Mouse (Mus musculus) ZHBTc4 (cell line): ENCODE measurements at regions not wholly inside any gene's neighbourhood (a gene's known extent, or its start where the extent isn't known, plus 50 kb on each side); places are given as distances from the start of the nearest gene placed in this dataset.

Experiments
- DNase-seq: peaks from one replicate; pipeline ENCODE4 v3.0.0-alpha.2; 2011; ENCODE audit warnings: low read depth, low spot score

- DNase-seq = no peak
Measured at GRCm38 (mm10) chr16:86007799-86008198, 106.2 kb upstream of the Adamts5 start.

GRCm38 (mm10) chr16:86000846-86001245, 99.2 kb upstream of the Adamts5 start:
- DNase-seq = no peak

GRCm38 (mm10) chr16:85985841-85986240, 84.2 kb upstream of the Adamts5 start:
- DNase-seq = no peak

- DNase-seq = no peak
Measured at GRCm38 (mm10) chr16:85977102-85977501, 75.5 kb upstream of the Adamts5 start.

GRCm38 (mm10) chr16:85966892-85967444, 65.3 kb upstream of the Adamts5 start:
- no peak for DNase-seq

GRCm38 (mm10) chr16:85966251-85966650, 64.6 kb upstream of the Adamts5 start:
- DNase-seq = no peak

- DNase-seq = no peak
Measured at GRCm38 (mm10) chr16:85964352-85965210, 63.0 kb upstream of the Adamts5 start.

GRCm38 (mm10) chr16:85956006-85956562, 54.5 kb upstream of the Adamts5 start:
- DNase-seq = no peak

GRCm38 (mm10) chr16:85951628-85952027, 50.0 kb upstream of the Adamts5 start:
- DNase-seq = no peak
